Mouse (Mus musculus) T-helper 1 cell (primary cell): Measurements from ENCODE around the gene Tmc1.

Source experiments
- in situ Hi-C: fragments of 300-600 bp; cut with MboI, MseI; formaldehyde crosslinking; loops from one replicate; pipeline ENCODE4 v1.15.1; 2025; ENCODE audit warnings: high pct_unique_total_duplicates

Tmc1 gene

GRCm38 (mm10) chr19:20799460-20799859, 154.5 kb downstream of the Tmc1 start:
- in situ Hi-C loops = loop anchor here (10.0 kb wide), 1 partner anchor 765 kb away; no protein-coding TSS in a partner anchor

GRCm38 (mm10) chr19:20797558-20798101, 156.4 kb downstream of the Tmc1 start:
- in situ Hi-C loops = loop anchor here (10.0 kb wide), 1 partner anchor 767 kb away; no protein-coding TSS in a partner anchor

- in situ Hi-C loops = loop anchor here (10.0 kb wide), 1 partner anchor 769 kb away; no protein-coding TSS in a partner anchor
These were observed 158.0 kb downstream of the Tmc1 start for GRCm38 (mm10) chr19:20796001-20796400.

- in situ Hi-C loops = loop anchor here (10.0 kb wide), 1 partner anchor 770 kb away; no protein-coding TSS in a partner anchor
These were observed 159.0 kb downstream of the Tmc1 start for GRCm38 (mm10) chr19:20794999-20795398.

- in situ Hi-C loops = loop anchor here (10.0 kb wide), 1 partner anchor 772 kb away; no protein-coding TSS in a partner anchor
These were observed 161.2 kb downstream of the Tmc1 start for GRCm38 (mm10) chr19:20792811-20793210.

- in situ Hi-C loops = no loop called here
These were observed 166.7 kb downstream of the Tmc1 start for GRCm38 (mm10) chr19:20787289-20787688.

- in situ Hi-C loops = no loop called here
These were observed 178.3 kb downstream of the Tmc1 start for GRCm38 (mm10) chr19:20775681-20776080.

GRCm38 (mm10) chr19:20773941-20774340, 180.1 kb downstream of the Tmc1 start:
- in situ Hi-C loops = no loop called here

- in situ Hi-C loops = loop anchor here (5.0 kb wide), 1 partner anchor 402 kb away; no protein-coding TSS in a partner anchor
These were observed 189.8 kb downstream of the Tmc1 start for GRCm38 (mm10) chr19:20764214-20764613.

GRCm38 (mm10) chr19:20761675-20762426, 192.2 kb downstream of the Tmc1 start:
- in situ Hi-C loops = loop anchor here (5.0 kb wide), 1 partner anchor 400 kb away; no protein-coding TSS in a partner anchor

- in situ Hi-C loops = loop anchor here (5.0 kb wide), 1 partner anchor 399 kb away; no protein-coding TSS in a partner anchor
These were observed 192.9 kb downstream of the Tmc1 start for GRCm38 (mm10) chr19:20761119-20761518.

- in situ Hi-C loops = no loop called here
These were observed 209.4 kb downstream of the Tmc1 start for GRCm38 (mm10) chr19:20744630-20745029.
